Mouse (Mus musculus) adrenal gland, adult 2 months (tissue): ENCODE measurements around the gene Klhdc7b. TPM values are rescaled to one million over a fixed set of nuclear protein-coding genes. Genes with fewer than 3 reads are reported as not detected.

Experiments
- DNase-seq: peaks from one replicate; pipeline ENCODE4 v3.0.0; 2021
- polyA plus RNA-seq: library from polyadenylated mRNA; depleted of rRNA; stranded (reverse); fragments of >200 nt; gene quantifications from 2 replicates; pipeline ENCODE4 v1.2.3, GENCODE M21; 2012
- total RNA-seq, 2 experiments: library from RNA; stranded (reverse); gene quantifications; 2 replicates each; pipeline ENCODE4 v1.2.3; 2021

Gene Klhdc7b
- total and polyA plus RNA-seq, 3 experiments, result not detected

DNA sequence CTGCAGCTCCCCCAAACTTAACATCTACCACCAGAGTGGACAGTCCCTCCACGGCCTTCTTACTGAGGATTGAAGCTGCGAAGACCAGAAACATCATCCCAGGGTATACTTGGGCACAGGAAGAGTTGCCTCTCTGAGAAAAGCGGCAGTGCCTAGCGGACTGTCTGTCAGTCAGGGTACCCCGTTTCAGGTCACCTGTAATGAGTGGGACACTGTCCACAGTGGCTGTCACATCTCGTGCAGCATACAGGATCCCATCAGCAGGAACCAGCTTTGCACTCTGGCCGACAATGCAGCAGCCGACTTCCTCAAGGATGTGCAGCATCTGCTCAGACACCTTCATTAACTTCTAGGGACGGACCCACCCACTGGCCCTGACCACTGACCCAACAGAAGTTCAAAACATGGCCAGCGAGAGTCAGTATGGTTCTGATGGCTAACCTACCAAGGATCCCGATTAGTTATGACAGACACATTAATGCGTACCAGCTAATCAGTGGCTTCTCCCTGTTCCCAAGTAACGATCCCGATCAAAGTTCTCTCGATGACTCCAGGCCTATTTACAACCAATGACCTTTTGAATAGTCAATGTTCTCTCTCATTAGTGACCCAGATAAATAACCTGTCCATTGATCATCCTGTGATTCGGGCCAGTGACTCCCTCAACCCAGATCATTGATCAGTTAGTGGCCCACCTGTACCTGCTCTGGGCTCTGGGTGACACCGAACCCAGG lies 9.7 kb upstream of the Klhdc7b start:
- no peak for DNase-seq

DNA sequence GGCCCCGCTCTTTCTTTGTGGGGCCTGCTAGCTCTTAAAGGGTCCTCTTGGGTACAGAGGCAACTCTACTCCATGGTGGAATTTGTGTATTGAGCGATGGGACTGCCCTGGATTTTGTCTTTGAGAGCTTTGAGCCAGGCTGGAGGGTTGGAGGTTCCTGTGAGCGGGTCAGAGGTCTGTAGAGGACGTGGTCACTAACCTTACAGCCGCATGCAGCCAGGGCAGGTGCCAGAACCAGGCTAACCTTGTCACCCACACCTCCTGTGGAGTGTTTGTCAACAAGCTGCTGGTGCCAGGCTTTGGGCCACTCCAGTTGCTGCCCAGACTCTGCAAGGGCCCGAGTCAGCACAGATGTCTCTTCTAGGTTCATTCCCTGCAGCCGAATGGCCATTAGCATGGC lies 8.7 kb upstream of the Klhdc7b start:
- no peak for DNase-seq

DNA sequence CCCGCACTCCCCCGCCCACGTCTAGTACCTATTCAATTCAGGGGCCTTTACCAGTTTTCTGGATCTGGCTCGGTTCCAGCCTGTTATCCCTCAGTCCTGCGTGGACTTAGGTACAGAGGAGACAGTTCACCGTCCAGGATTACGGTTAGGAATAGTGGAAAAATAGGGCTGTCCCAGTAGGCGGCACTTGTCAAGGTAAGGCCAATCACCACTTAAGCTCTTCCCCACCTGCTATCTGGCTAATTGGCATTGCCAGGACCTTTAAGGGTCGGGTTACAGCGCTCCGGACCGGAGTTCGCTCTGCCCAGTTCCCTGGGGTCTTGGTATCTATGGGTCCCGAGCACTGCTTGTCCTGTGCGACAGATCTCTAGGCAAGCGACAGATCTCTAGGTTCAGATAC lies 7.8 kb upstream of the Klhdc7b start, which contains the start of gene Tymp:
Gene Tymp, minus strand, starts transcription at position 83 of the 400 bp plus-strand sequence.
- no peak for DNase-seq

DNA sequence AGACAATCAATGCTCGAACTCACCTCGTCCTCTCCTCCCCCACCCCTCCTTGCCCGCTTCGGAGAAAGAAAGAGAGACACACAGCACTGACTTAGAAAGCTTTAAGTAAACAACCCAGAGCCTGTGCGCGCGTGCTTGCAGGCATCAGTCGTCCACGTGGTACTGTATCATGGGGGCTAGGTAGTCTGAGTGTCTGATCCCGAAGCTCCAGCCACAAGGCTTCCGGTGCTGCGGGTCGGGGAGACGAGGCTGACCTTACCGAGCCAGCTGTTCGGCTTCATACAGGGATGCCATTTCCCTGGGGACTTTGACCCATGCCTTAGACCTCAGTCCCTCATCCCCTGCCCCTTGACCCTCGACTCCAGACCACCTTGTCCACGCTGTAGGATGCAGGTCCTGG lies 7.4 kb upstream of the Klhdc7b start:
- DNase-seq, result no peak

DNA sequence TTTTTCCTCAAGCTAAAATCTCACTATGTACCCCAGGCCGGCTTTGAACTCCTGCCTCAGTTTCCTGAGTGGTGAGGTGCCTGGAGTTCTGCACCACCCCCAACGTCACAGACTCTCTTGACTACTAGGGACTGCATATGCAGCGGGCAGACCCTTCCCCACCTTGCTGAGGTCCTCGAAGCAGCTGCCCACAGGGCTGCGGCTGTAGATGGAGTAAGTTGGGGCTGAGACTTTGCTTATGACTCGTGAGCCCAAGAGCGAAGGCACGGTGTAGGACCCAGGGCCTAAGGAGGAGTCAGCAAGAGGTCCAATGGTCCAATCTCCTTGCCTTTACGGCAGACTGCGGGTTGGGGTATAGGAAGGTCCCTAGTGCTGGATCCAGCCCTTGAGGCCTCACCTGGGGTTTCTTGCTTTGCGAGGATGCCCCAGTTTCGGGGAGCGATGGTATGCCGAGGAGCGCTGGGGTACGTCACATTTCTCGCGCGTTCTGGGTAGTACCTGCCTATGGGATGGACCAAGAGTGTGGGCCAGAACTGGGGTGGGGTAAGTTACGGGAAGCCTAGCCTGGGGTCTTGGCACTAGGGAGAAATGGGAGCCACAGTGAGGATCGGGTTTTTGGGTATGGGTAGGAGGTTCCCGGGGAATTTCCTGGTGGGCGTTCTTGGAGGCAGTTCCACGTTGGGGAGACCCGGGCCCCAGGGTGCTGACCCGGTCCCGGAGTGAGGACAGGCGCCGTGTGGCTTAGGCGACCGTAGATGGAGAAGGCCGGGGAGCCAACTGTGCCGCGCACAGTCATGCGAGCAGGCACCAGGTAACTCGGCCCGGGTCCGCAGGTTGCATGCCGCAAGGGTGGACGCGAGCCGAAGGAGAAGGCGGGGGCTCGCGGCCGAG lies 6.5 kb upstream of the Klhdc7b start:
- no peak for DNase-seq

DNA sequence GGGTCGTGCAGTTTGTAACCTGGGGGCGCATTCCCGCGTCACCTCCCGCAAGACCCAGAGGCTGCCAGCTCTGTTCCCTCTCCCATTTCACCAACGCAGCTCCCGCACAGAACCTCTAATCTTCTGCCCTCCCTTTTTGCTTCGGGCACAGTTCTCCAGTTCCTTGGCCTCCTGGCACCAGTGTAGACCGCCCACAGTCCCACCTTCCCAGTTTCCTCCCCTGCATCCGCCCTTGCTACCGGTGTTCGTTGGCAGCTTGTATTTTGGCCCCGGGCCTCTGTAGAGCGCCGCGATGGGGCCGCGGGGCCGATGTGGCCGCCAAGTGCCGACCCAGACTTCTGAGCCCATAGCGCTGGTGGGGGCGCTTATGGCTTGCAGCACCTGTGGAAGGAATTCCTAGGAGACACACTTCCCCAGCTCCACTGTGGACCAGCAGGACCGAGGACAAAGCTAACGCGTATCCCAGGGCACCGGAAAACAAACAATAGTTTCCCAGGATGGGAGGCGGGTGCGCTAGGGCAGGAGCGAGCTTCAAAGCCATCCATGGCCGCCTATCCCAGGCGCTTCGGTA lies 5.8 kb upstream of the Klhdc7b start, which contains the start of gene Odf3b:
Gene Odf3b, minus strand, starts transcription at position 452 of the 571 bp plus-strand sequence.
- no peak for DNase-seq

DNA sequence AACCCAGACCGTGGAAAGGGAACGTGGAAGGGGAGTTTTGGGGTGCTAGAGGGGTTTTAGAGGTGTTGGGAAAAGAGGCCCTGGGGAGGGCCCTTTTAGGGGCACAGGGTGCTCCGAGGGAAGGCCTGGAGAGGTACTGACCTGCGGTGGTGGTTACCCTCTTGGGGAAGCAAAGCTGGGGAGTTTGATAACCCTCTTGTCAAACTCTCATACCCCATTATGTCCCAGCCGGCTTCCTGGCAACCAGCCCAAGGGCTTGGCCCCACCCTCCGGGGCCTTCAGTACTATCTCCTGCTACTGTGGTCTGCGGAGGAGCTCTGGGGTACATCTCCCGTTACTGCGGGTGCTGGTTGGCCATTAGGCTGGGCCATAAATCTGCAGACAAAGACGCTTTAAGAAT lies 5.3 kb upstream of the Klhdc7b start:
- no peak for DNase-seq

DNA sequence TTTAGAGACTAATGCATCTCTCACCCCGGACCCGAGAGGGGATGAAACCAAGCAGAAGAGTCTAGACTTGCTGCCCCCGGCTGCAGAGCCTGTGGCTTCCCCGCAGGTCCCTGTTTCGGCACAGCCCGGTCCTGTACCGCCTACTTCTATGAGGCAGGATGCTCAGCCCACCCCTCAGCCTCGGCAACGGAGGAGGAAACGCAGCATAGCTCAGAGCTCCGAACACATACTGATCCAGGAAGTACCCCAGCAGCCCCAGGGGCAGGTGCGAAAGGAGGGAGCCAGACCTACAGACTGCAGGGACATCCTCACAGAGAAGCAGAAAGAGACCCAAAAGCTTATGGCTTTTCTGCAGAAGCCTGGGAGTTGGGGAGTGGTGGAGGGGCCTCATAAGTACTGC lies 2.4 kb downstream of the Klhdc7b start:
- no peak for DNase-seq

DNA sequence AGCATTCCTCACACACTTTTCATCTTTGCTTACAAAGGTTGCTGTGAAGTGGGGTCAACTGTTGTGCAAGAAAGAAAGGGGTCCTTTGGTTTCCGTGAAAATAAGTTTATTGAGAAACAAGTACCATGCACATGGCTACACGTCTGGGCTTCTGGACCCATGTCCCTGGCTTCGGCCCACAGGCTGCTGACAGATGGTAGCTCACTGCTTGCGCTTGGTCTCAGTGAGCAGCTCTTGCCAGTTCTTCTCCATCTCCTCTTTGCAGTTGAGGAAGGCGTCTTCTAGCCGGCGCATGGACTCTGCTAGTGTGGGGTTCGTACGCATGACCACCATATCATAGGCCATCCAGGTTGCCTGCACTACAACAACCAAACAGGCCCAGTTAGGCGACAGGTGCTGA lies 5.4 kb downstream of the Klhdc7b start:
- no peak for DNase-seq

DNA sequence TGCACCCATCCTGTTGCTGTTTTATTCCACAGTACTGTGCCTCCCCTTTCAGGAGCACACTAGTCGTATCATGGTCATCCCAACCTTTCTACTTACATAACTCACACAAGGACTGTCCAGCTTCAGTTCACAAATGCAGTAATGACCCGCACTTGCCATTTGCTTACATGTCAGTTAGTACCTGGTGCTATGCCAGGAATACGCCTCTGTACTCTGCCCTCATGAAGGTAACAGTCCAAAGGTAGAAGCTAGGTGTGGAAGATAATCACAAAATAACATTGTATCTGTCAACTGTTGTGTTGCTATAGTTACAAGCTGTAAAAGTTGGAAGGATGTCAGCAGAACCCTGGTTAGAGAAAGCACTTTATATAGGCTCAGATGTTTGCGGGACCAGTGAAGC lies 12.2 kb downstream of the Klhdc7b start:
- DNase-seq, result no peak

DNA sequence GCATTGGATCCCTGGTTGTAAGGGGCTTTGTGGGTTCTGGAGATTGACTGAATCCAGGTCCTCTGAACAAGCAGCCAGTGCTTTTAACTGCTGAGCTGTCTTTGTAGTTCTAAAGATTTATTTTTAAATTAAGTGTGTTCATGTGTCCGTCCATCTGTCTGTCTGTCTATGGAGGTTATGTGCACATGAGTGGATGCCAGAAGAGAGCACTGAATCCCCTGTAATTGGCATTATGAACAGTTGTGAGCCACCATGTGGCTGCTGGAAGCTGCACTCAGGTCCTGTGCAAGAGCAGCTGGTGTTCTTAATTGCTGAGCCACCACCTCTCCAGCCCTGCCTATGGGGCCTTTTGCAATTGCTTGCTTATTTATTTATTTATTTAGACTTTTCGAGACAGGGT lies 13.4 kb downstream of the Klhdc7b start:
- no peak for DNase-seq

DNA sequence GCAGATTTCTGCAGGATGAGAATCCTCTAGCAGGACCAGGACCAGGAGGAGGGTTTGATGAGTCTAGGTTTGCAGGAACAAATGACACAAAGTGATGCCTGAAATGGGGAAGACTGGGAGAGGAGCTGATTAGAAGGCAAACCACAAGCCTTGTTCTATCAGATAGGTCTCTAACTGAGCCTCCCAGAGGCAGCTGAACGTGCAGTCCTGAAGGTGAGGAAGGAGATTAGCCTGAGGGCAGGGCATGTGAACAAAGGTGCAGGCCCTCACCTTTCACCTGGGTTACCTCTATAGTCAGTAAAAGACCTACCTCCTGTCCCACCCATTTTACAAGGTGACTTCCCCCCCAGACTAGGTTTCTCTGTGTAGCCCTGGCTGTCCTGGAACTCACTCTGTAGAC lies 15.0 kb downstream of the Klhdc7b start:
- no peak for DNase-seq

DNA sequence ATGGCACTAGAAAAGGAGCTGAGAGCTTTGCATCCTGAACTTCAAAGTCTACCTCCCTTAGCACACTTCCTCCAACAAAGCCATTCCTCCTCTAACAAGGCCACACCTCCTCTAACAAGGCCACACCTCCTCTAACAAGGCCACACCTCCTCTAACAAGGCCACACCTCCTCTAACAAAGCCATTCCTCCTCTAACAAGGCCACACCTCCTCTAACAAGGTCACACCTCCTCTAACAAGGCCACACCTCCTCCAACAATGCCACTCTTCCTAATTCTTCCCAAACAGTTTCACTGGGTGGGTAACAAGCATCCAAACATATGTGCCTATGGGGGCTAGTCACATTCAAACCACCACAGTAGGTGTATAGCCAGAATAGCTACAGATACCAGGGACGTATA lies 17.8 kb downstream of the Klhdc7b start:
- no peak for DNase-seq

DNA sequence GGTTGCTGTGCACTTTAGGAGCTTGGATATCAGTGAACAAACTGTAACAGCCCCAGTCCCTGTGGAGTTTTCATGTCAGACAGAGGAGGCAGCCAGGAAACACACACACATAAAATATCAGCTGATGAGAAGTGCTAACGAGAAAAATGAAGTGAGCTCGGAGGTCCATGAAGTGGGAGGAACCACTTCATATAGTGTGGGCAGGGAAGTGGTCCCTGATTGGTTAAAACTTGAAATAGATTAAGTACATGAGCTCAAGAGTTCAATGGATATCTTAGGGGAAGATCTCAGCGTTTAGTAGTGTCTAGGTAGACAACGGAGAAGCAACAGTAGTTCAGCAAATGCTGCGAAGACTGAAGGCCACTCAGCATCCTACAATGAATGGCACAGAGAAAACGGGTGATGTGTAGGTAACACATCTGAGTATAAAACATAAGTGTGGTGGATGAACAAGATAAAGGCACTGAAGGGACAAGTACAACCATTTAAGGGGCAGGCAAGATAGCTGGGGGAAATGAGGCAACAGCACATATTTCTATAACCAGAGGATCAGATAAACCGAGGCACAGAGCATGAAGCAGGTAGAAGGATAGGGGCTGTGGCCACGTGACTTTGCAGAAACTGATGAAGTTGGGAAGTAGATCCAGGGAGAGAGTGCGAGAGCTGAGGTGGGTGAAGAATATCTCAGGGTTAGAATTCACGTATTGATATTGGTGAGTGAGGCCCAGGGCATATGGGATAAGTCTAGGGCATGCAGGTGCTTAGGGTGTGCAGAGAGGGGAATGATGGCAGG lies 20.3 kb downstream of the Klhdc7b start:
- no peak for DNase-seq

DNA sequence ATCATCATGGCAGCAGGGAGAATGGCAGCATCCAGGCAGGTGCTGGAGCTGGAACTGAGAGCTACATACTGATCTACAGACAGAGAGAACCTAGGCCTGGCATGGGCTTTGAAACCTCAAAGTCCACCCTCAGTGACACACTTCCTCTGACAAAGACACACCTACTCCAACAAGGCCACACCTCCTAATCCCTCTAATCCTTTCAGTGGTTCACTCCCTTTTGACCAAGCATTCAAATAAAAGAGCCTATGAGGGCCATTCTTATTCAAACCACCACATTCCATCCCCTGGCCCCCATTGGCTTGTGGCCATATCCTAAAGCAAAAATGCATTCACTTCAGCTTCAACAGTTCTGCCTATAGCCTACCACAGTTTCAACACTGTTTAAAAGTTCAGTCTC lies 22.0 kb downstream of the Klhdc7b start:
- no peak for DNase-seq

DNA sequence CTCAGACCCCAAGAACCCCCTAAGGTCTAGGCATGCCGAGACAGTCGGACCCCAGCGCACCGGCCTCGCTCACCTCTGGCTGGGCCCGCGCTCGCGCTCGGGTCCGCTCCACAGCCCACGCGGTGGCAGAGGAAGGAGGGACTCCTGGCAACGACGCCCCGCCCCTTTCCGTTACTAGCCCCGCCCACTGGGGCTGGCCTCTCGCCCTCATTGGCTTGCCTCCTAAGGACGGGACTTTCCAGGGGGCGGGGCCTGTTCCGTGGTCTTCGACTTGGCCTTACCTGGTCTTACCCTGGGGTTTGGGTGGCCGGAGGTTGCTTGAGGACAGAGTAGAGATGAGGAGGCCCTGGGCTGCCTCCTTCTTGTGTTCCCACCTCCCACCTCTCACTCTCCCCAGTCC lies 25.4 kb downstream of the Klhdc7b start, which contains the start of gene Syce3:
Gene Syce3, minus strand, starts transcription at position 386 of the 400 bp plus-strand sequence.
- DNase-seq, result no peak

DNA sequence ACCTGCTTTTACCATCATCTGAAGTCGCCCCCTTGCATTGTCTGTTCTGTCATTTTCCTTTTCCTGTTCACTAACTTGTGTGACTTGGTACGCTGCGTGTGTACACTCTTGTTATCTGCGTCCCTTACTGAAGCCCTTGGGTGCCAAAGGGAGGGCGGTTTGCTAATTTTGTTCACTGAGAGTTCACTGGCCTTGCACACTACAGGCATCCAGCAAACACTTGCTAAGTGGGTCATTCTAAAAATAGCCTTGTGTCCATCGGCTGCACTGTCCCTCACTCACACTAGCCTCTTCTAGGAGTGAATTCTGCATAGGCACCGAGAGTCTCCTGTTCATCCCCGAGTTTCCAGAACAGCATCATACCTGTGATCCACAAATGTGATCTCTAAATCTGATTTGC lies 30.6 kb downstream of the Klhdc7b start:
- DNase-seq, result no peak

DNA sequence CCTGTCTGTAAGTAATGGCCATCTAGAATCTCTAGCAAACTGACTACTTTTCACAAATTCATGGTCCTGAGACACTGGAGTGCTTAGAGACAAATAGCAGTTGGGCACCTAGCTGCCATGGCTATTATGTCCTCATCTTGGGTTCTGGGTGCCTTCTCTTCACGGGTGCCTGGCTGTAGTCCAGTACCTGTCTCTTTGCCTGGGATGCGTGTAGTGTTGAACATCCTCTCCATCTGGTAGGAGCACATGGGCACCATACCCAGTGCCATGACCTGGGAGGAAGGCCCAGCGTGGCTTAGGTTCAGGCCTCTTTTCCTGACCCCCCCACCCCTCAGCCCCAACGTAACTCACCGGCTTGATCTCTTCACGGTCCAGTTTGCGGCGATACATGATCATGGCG lies 37.2 kb downstream of the Klhdc7b start:
- DNase-seq, result no peak

DNA sequence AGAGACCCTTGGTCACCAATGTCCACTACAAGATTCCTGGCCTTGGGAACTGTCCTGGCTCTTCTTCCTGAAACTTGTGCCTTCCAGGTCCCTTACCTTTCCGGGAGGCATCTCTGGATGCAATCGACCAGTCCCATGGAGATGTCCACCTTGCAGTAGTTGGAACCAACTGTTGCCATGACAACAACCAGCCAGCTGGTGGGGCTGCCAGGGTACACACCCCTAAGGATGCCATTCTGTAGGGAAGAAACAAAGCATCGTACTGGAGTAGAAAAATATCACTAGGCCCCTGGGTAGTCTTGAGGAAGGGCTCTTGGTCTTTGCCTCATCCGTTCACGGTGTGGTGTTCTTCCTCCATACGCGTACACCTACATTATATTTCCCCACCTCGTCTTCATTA lies 39.9 kb downstream of the Klhdc7b start:
- no peak for DNase-seq

DNA sequence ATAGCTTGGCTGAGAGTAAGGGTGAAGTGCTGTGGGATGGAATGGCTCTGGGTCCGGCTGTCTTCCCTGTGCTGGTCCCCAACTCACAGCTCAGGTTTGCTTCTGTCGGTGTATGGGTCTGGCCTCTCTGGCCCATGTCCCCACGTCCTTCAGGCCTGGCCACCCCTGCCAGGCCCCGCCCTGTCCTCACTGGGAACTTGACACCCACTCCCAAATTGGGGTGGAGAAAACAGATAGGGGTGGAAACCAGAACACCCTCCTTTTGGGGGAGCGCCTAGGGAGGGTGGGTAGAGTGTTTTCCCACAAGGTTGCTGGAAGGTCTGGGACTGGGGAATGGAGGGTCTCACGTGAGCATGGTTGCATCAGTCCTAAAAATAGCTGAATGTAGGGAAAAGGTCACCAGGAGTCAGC lies 41.0 kb downstream of the Klhdc7b start, which contains the start of gene Cpt1b:
Gene Cpt1b, minus strand, starts transcription at position 153 of the 411 bp plus-strand sequence.
- DNase-seq, result peak; percentile 52

DNA sequence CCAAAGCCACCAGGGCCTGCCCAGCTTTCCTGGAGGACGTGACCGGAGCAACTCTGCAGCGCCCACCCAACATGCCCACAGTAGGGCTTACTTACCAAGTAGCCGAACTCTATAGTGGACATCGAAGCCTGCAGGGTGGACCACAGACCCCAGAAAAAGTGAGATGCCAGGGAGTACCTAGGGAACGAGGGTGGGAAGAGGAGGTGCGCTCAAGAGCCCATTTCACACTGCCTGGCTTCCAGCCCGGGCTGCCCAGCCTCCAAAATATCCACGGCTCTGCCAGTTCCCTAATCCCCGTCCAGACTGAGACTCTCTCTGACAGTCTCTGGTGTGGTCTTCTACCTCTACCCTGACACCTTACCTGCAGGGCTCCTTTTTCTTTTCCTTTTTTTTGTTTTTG lies 42.0 kb downstream of the Klhdc7b start:
- DNase-seq, result no peak
